Mouse (Mus musculus) retina, postnatal 1 day (tissue): ENCODE data around the gene Hnrnpk.
"Not testable (repeated sequence)": the region's sequence is repeated elsewhere in the genome, so short reads cannot be mapped to it uniquely, and the experiment has no call there.

Source experiments
- DNase-seq: peaks from one replicate; pipeline ENCODE4 v3.0.0-alpha.2; 2012

The Hnrnpk gene

DNA sequence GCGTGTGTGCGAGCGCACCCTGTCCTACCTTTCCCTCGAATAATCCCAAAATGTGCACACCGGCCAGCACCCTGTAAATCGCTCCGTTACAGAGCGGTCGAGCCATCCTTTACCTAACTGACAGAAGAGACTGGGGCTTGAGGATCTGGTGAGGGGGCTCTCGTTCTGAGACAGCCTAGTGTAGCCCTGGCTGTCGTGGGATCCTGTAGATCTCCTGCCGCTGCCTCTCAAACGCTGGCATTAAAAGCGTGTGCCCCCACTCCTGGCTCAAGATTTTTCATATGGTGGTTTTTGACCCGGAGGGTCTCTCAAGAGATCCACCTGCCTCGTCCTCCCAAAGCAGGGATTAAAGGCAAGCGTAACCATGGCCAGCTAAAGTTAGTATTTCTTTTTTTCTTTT lies at the start of gene Hnrnpk:
TSS of gene Hnrnpk (minus strand) at position 101 of the 400 bp plus-strand sequence.
- DNase-seq = not testable (repeated sequence)

DNA sequence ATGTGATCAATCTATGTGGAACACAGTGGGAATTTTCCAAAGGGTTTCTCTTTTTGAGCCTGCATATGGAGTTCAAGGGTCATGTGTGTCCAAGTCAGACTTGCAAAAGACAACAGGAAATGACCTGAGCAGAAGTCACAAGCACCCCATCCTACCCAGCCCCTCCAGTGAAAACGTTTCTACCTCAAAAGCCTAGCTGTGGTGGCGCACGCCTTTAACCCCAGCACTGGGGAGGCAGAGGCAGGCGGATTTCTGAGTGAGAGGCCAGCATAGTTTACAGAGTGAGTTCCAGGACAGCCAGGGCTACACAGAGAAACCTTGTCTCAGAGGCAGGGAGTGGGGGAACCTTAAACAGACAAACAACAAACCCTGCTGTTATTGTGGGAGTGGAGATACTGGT lies 49.1 kb upstream of the Hnrnpk start:
- no peak for DNase-seq

DNA sequence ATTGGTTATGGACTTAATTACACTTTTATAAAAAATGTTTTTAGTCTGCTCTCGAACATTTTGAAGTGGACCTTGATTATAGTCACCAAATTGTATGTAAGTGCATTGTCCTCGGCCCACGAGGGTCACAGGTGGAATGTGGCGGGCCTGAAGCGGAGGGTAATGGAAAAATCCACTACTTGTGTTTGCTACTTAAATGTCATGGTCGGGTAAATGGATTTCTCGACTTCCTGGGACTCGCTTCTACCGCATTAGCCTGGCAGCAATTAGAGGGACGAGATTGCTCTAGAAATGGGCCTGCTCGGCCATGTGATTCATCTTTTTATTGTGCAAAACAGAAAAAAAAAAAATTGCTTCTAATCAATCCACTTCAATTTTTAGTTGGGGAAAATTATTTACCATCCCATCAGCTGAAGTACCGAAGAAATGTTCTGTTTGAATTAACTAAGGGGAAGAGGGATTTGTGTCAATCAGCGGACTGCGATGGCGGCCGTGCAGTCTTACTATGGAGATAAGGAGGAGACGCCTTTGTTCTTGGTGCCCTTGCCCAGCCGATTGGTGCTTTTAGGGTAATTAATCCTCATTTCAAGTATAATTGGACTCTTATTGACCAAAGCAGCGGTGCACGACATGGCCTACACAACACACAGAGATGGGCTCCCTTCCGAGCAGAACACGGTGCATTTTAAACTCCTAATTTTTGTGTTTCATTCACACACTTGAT lies 47.5 kb upstream of the Hnrnpk start:
- DNase-seq = no peak

DNA sequence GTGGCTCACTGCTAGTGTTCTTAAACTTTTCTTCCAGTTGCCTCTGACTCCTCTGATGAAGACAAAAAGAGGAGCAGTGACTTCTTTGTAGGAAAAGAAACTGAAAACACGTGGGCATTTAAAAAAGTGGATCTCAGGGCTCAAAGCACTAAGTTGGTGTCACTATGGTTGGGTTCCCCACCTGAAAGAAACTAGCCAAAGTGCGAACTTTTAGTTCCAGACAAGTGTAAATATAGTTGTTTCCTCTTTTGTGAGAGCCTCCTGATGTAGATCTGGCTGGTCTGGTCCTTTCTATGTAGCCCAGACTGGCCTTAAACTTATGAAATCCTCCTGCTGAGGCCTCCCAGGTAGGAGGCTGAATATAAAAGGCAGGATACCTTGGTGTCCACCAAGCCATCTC lies 43.4 kb upstream of the Hnrnpk start:
- DNase-seq = no peak

DNA sequence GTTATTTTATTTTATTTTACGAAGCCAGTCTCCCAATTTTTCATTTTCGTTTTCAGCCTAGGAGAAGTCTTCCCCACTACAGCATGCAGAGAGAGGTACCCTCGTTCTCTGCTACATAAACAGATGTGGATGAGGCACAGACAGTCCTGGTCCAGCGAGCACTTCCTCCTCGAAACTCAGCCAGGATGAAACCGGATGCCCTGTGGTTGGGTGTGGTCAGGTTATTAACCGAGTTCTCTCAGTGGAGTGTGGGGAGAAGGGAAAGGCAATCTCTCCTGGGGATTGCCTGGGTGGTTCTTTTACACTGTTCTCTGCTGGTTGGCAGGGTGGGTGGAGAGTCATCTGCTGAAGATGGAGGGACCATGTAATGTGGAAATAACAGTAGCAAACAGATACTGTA lies 40.6 kb upstream of the Hnrnpk start:
- DNase-seq = no peak

DNA sequence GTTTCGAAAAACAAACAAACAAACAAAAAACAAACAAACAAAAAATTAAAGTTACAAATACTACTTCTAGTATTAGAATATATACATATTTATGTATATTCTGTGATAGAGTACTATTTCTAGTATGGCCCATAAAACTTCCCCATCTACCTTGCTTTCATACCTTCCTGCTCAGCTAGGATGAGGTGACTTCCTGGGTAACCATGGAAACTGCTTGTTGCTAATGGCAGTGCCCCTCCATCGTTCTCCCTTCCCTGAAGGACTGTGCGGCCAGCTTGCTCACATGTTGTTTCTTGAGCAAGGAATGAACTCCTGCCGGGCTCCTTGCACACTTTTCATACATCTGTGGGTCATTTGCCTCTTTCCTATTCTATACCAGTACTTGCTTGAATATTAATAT lies 40.2 kb upstream of the Hnrnpk start:
- no peak for DNase-seq

DNA sequence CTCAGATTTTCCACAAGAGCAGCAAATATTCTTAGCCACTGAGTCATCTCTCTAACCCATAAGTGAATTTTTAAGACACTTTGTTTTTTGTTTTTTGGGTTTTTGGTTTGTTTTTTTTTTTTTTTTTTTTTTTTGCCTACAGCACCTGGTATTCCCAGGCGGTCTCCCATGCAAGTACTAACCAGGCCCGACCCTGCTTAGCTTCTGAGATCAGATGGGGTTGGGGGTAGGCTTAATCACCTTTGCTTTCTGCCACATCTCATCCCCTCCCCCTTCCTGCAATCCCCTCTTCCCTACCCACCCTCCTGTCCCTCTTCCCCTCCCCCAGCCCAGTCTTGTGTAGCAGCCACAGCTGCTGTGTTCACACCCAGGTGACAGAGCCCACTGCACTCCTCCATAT lies 36.6 kb upstream of the Hnrnpk start:
- DNase-seq = peak; percentile 46

DNA sequence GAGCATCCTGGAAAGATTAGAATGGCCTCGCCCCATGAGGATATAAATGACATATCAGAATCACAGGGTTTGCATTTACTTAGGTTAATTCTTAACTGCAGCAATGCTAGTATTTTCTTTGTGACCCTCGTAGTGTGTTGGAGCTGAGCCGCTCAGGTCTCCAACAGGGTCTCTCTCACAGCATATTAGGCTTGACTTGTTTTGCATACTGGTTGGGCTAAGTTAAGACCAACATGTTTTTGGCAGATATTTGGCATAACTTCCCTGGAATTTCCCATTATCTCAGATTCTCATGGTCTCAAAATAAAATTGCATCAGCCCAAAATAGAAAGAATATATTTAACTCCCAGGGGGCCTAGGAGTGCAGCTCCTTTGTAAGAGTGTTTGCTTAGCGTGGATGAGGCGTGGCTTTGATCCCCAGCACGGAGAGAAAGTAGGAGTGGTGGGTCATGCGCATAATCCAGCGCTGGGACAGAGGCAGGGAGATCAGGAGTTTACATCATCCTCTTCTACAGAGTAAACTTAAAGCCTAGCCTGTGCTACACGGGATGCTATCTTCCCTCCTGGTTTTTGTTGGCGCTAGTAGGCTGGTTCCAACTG lies 20.0 kb upstream of the Hnrnpk start:
- DNase-seq = no peak

DNA sequence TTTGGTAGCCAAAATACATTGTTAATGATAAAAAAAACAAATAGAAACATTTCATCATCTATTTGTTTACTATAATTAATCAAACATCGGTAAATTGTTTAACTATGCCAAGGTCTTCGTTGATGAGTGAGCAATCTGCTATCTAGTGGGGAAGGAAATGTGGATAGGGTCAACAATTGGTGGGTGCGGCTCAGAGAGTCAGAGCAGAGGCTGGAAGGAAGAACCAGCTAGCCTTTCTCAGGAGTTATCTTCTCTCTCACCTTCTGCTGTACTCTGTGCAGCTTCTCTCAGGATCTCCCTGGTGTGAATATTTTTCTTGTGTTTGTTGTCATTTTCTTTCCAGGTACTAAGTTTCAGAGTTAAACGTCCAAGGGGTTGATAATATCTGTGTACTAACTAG lies 19.1 kb upstream of the Hnrnpk start:
- DNase-seq = no peak

DNA sequence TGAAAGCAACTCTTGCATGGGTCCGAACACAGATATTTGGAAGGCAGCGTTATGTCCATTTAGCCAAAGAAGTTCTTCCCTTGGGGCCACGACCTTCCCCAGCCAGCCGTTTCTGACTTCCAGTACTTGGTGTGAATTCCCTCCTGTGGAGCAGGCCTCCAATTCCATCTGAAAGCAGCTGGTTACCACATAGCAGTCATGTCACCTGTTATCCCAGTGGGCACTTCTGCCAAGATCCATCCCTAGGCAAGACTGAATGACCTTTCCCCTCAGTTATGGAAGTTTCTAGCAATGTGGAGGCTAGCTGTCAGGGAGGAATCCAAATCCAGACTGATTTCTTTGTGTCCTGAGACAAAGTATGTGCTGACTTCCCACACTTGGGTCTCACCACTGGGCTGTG lies 17.9 kb upstream of the Hnrnpk start:
- no peak for DNase-seq

DNA sequence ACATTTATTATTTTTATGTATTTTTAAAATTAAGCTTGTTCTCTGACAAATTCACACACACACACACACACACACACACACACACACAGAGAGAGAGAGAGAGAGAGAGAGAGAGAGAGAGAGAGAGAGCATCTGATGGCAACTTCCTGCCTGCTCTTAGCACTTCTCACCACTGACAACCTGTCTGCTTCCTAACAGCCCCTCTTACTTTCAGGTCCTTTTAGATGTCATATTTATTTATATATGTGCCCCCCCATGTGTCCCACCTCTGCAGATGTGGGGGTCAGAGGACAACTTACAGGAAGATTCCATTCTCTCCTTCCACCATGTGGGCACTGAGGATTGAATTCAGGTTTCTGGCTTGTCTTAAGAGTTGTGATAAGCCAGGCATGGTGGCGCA lies 16.1 kb upstream of the Hnrnpk start:
- no peak for DNase-seq

DNA sequence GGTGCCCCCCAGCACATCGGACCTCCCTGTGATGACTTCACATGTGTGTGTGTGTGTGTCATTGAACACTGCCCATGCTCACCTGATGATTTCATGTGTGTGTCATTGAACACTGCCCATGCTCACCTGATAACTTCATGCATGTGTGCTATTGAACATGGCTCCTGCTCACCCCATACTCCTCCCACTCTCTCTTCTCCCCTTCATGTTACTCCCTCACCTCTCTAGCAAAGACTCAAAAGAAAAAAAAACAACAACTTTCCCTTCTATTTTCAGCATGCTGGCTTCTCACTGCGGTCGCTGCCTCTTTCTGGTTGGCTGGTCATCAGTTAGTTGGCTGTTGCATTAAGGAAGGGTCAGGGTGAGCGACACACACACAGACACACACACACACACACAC lies 15.5 kb upstream of the Hnrnpk start:
- no peak for DNase-seq

DNA sequence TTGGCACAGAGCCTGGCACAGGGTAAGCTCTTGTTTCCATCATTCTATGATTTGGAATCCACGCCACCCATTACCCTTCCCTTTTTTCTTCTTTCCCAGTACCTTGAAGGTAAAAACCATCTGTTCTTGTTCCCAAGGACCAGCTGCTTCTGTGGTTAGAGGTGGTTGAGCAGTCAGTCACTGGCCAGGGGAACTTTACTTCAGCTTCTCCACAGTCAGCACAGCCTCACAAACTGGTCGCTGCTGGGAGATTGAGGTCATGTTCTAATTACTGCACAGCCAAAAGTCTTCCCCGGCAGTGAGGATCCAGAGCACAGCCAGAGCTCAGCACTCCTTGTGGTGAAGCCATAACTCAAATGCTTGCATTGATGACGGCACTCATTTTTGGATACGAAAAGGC lies 12.7 kb upstream of the Hnrnpk start:
- DNase-seq = peak; percentile 34

DNA sequence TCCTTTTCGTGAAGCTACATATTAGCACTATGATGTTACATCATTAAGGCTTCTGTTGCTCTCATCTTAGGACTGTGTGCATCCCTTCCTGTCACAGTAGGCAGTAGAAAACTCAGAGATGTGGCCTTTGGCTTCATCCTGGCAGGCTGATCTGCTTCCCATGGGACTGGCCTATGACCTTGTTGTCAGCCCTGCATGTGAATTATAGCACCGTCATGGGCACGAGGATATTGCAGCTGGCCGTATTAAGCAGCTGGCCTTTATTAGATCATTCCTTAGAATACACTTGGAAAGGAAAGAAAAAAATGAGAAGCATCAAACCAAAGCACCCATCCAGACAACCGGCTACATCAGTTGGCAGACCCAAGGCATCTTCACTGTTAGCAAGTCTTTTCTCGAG lies 12.2 kb upstream of the Hnrnpk start:
- DNase-seq = peak; percentile 23

DNA sequence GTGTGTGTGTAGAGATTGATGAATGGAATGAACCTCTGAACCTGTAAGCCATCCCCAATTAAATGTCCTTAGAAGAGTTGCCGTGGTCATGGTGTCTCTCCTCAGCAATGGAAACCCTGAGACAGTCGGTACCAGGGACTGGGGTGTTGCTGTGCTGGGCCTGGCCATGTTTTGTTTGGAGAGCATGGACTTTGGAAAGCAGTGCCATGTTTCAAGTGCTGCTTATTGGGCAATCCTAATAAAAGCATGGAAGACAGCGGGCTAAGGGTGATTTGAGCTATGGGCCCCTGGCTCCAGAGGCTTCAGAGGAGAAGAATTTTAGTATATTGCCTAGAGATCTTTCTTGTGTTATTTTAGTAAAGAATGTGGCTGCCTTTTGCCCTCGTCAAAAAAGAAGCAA lies 7.9 kb upstream of the Hnrnpk start:
- DNase-seq = no peak

DNA sequence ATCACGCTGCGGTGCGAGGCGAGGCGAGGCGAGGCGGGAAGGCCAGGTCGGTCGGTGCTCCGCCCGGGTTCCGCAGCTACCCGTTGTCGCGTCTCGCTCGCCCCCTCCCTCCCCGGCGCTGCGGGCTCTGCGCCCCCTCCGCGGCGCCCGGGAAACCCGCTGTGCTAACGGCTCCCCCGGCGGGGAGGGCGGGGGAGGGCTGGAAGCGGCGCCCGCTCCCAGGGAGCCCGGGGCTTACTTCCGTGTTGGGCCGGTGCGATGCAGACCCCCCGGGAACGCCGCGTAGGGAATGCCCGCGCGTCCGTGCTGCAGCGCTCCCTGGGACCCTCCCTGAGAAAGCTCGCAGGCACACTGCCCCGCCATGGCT lies 416 bp downstream of the Hnrnpk start:
- no peak for DNase-seq

DNA sequence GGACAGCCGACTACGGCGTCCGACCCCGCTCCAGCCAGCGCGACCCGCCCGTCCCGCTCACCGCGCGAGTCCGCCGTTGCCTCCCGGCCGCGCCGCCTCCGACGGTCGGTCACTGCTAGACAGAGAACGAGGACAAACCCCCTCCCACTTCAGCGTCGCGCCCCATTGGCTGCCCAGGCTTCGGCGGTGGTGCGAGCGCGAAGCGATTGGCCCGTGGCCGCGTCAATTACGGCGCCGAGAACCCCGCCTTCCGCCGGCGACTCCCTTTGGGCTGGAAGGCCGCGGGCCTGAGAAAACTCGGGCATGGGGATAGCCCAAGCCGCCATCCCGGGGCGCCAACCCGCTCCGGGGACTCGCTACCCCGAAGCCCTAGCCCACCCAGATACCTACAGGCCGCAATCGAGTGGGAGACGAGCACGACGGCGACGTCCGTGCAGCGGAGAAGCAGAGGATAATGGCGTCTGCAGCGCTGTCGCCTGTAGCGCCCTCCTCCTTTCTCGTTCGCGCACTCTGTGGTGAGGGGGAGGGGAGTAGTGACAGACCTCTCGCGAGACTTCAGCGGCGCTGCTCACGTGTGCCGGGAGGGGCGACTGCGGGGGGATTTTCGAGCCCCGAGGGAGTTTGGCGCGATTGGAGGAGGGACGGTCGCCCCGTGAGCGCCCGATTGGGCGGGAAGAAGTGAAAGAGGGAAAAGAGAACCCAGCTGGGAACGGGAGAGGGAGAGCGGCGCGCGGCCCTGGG lies 970 bp downstream of the Hnrnpk start, which contains the start of gene Rmi1:
TSS of gene Rmi1 (plus strand) at position 246 of the 741 bp plus-strand sequence.
- peak; percentile 99 for DNase-seq

DNA sequence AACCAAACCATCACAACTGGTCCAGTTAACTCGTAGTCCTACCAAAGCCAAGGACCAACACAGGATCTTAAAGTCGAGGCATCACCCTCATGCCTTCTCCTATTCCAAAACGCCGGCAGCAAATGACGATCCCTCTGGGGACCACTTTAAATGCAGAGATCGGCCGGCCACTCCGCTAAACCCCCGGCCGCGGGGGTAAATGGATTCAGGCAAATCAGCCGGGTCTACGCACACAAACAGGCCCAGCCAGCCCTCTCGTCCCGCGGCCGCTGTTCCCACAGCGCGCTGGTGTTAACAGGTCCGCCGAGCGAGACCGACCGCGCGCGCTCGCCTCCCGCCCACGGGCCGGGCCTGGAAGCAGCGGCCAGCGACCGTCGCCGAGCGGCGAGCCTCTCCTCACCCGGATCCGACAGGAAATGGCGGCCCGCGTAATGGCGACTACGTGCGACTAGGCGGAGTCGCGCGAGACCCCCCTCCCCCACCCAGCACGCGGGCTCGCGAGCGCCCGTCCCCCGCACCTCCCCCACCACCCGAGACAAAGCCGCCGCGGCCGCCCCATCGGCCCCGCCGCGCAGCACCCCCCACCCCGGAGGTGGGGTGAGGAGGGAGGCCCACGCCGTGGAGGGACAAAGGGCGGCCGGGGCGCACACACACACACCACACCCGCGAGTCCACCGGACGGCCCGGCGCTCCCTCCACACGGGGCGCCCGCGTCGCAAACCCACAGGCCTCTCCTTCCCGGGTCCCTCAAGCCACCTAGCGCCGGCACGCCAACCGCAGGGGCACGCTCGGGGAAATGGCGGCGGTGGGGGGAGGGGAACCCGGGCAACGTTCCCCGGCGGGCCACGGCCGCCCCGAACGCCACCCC lies 1.8 kb downstream of the Hnrnpk start:
- DNase-seq = peak; percentile 89

DNA sequence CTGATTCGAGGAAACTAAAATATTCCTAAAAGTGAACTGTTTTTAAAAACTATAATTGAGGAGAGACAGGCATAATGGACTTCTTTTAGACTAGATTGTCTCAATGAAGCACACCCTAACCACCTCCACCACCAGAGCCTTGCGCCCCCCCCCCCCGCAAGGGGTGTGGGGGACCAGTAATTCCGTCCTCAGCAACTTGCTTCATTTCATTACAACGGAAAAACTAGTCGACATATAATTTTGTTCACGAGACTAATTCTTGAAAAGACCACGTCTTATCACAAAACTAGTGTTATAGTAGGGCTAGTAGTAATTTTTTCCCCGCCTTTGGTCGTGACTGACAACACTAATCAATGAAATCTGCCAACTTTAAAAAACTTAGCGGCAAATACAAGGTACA lies 2.6 kb downstream of the Hnrnpk start:
- DNase-seq = no peak

DNA sequence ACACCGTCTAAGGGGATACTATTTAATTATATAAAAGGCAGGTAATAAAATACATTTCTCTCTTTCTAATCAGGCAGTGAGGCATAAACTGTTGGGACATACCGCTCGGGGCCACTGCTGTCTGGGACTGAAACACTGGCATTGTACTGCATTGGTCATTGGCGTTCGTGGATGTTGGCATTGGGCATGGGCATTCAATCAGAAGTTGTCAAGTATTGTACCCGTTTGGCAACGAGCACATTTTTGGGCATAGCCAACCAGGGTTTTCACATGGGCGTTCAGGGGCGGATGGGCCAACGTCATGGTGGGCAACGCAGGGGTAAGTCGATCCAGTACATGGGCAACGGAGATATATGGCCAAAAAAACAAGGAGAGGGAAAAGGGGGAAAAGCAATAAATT lies 5.5 kb downstream of the Hnrnpk start:
- no peak for DNase-seq

DNA sequence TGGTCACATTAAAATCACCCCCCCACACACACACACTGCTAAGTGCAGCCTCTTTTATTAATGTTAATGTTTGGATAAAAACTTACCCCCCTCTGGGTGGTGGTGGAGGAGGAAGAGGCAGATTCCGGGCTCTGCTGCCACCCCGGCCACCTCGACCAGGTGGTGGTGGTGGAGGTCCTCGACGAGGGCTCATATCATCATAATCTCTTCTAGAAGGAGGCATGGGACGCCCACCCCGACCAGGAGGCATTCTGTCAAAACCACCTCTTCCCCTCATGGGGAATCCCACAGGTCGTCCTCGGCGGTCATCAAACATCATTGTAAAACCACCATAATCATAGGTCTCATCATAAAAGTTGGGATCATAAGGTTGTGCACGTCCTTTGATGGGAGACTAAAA lies 8.8 kb downstream of the Hnrnpk start:
- DNase-seq = not testable (repeated sequence)

DNA sequence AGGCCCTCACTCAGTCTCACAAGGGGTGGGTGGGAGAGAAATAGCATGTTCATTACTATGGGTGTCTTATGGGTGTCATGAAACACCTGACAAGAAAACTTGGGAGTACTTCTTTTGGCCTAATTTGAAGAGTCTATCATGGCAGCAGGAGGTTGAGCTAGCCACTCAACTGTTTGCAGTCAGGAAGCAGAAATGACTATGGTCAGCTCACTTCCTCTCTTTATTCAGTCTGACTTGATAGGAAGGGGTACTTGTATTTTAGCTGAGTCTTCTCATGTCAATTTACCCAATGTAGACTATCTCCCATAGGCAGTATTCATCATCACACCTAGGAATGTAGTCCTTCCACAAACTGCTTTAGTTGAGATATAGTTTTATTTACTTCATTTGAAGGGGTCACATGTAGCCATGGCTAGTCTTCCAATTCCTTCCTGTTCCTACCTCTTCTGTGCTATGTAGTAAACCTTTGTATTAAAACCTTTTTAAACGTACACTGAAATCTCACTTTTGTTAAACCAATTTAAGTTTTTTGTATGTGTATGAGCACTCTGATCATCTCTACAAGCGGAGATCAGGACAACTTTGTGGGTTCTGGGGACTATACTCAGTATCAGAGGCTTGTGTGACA lies 13.7 kb downstream of the Hnrnpk start:
- no peak for DNase-seq

DNA sequence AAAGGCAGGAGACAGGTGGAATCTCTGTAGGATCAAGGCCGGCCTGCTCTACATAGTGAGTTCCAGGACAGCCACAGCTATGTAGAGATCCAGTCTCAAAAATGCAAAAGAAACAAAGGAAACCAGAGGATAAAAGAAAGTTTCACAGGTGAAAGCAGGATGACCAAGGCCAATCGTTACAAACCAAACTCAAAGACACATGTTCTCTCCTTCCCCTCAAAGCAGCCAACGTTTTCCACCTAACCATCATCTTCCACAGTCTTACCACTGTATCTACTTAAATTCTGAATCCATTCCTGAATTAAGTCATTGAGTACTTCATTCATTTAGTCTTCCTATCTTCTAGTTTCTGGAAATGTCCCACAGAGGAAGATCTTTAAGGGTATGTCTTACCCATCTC lies 14.8 kb downstream of the Hnrnpk start:
- no peak for DNase-seq
